Mouse (Mus musculus) T-helper 17 cell (primary cell): ENCODE results near the gene Barhl1.

Experiments used
- in situ Hi-C, 2 experiments: fragments of 300-600 bp; cut with MboI, MseI; formaldehyde crosslinking; loops; 1 replicate in 1 of 2; 2 replicates in 1 of 2; pipeline ENCODE4 v1.15.1; 2025; ENCODE audit warnings: high pct_unique_total_duplicates in 2 of 2

The Barhl1 gene

DNA sequence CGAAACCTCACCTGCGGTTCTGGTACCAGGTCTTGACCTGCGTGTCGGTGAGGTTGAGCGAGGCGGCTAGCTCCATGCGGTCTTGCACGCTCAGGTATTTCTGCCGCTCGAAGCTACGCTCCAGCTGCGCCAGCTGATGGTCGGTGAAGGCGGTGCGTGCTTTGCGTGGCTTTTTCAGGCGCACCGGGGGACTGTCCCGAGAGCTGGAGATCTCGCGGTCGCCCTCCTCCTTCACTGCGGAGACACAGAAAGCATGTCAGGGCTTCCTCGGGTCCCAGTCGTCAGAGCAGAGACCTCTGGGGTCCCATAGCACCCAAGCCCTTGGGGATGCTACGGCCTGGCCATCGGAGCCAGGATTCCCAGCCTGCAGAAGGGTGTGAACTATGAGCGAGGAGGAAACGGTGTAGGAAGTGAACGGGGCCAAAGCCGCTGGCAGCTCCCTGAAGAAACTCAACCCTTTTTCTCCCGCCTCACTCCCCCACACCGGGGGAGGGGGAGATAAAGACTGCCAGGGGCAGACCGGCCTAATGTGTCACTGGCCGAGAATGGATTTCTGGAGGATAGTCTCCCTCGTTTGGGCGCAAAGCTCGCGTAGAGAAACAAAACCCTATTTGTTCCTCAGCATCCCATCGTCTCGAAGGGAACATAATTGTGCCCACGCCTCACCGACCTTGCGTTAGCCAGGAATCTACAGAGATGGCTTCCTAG lies 5.0 kb downstream of the Barhl1 start:
- in situ Hi-C loops, result no loop called here

DNA sequence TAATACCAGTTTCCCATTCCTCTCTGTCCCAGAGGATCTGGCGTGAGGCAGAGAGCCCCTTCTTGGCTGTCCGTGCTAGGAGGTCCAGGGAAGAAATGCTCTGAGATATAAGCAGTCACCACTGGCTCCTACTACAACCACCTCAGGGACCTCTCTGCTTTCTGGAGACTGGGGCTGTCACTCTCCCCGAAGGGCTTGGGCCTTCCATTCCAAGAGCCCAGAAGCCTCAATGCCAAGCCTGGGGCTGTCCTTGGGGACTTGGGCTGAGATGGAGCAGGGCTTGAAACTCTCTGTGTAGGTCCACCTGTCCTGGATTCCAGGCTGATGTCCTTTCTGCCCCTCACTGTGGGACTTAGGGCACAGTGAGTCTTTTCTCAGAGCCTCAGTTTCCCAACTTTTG lies 5.6 kb downstream of the Barhl1 start:
- in situ Hi-C loops, result no loop called here

DNA sequence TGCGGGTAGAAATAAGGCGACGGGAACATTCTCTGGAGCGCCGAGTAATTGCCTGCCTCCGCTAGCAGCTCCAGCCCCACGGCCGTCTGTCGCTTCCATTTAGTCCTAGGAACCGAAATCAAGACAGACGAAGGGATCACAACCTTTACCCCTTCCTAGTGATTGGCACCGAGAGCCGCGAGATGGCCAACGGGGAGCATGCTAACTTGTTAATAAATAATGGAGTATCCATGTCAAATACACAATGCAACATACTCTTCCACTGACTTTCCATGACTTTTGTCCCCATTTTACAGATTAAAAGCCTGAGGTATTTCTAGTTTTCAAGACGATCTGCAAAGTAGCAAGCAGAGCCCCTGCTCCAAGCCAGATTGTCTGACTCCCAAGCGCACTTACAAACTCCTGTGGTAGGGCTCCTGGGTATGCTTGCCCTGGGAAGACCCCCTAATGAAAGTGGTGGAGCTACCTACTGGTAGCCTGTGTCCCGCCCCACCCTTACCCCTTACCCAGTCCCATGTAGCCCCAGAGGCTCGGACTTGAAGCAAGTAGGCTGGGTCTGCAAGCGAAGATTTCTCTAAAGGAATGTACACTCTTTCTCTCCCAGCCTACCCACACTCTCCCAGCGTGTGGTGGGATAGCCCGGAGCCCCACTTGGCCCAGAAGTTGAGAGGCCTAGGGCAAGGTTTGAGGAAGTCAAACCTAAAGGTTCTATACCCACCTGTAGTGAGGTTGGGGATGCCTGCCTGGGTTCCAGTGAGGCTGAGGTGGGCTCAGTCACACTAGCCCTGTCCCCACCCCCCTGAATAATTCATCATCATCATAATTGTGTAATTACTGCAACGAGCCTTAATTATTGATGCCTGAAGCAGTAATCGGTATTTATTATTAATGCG lies 6.4 kb downstream of the Barhl1 start:
- in situ Hi-C loops, result loop anchor here in 1 of 2 experiments (5.0 kb wide), 1 partner anchor 137 kb away; no protein-coding TSS in a partner anchor

DNA sequence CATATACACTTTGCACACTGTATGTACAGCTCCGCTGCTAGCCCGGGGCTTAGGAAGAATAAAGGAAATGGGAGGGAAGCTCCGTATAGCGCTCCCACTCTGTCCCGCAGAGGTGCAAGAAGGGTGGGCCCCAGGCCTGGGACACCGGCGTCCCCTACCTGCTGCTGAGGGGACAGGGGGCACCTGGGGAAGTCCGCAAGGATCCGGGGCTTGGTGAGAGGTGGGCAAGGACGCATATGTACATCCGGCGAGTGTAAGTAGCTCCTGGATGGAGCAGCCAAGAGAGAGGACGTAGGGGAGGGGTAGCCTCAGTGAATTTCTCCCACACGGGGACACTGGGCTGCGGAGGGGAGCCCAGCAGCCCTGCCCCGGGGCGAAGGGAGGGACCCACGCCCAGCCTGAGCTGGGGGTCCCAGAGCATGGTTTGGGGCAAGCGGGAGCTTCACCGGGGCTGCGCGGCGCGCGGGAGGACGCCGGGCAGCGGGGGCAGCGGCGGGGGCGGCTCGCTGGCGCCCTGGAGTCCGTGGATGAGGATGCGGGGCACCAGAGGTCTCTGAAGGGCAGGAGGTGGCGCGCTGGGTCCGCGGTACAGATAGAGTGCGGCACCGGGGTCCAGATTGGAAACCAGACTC lies 7.2 kb downstream of the Barhl1 start:
- in situ Hi-C loops, result loop anchor here in 1 of 2 experiments (5.0 kb wide), 1 partner anchor 138 kb away; no protein-coding TSS in a partner anchor

DNA sequence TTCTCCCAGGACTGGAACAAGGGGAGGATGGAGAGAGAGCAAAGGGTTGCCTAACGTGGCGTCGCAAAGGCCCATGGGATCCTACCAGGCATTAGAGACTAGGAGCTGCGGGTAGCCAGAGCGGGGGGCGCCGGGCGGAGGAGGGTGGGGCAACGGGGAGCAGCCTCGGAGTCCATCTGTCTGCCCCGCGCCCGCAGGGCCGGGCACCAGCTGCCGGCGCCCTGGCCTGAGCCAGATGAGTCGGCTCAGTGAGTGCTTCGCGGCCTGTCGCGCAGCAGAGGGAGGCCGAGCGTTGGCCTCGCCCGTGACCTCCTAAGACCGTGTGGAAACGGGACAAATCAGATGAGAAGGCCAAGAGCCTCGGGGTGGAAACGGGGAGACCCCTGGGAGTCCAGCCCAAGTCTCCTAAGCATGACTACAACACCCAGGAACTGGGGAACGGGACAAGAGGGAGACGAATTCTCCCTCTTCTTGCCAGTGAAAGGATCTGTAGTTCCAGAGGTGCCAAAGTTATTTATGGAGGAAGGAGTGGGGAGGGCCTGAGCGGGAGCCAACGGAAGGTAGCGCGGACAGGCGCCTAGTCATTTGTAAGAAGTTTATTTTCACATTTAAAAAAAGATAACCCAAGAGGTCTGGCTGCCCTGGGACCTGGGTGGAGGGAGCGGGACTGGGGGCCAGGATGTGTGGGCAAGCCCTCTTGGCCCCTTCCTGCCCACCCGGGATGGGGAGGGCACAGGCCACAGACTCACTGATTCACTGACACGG lies 7.9 kb downstream of the Barhl1 start:
- in situ Hi-C loops, result loop anchor here in 1 of 2 experiments (5.0 kb wide), 1 partner anchor 139 kb away; no protein-coding TSS in a partner anchor

DNA sequence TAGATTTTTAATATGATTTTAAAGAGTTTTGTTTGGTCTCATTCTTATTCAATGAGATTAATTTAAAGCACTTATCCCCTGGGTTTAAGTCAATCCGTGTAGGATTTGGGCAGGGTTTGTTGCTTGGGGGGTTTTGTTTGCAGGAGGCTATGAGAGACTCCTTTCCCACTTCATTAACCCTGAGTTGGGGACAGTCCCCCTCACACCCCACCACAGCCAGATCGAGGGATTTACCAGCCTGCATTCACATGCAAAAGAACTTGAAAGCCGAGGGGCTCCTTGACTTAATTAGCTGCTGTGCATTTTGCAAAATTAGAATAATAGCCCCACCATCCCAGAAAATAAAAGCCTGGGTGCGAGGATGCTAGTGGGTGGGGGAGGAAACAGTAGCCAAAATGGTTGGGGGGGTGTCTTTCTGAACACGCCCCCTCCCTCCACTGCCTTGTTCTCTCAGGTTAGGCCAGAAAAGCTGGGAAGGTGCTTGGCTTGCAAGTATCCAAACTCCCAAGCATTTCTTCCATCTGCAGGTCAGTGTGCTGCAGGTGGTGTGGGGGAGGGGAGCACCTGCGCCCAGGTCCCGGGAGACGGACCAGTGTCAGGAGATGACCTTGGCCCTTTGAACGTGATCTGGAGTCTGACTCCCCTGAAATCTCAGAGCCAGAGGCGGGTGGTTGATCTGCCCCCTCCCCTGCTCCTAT lies 8.6 kb downstream of the Barhl1 start:
- in situ Hi-C loops, result loop anchor here in 1 of 2 experiments (5.0 kb wide), 1 partner anchor 139 kb away; no protein-coding TSS in a partner anchor

DNA sequence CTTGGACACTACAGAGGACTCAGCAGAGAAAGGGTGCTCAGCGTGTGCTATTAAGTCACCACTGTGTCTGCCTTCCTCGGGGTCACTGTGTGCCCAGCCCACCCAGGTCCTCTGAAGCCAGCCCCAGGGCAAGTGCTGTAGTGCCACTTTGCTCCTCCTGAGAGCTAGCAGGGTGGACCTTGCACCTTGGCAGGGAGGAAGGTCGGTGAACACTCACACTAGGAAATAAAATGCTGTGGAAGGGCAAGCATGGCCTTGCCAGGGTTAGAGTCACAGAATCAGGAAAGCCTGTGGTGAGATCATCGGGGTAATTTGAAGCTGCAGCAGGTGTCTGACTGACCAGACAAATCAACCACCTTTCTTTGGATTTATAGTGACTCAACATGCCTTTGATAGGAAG lies 10.9 kb downstream of the Barhl1 start:
- in situ Hi-C loops, result loop anchor here in 1 of 2 experiments (5.0 kb wide), 1 partner anchor 142 kb away; no protein-coding TSS in a partner anchor

DNA sequence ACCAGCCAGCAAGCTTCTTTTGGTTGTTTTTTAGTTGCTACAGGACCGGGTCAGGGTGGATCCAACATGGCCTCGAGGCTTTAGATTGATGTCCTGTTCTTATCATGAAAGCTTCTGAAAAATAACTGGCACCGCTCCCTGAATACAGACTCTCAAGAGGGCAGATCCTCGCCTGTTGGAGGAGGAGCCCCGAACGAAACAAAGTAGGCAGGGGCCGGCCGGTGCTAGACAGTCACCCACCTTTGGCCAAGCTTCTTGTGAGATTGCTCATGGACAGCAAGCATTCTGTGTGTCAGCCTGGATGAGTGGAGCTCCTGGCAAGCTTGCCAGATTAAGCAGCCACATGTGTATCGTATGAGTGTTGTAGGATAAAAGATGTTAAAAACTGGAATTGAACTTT lies 11.7 kb downstream of the Barhl1 start:
- in situ Hi-C loops, result loop anchor here in 1 of 2 experiments (5.0 kb wide), 1 partner anchor 143 kb away; no protein-coding TSS in a partner anchor

DNA sequence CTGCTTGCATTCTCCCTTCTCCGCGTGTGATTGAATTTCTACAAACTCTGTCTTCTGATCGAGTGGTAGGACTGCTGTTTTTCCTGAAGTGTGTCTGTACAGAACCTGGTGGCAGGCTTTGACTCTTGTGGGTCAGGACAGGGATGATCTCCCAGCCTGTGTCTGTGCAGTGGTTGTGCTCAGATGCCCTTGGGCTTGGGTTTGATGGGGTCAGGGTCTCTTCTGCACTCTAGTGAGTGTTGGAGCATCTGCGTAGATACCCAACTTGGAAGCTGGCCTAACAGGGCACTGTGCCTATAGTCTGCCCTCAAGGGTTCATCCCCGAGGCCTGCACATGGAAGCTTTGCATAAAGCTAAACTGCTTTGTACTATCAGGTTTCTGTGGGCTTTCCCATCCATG lies 12.6 kb downstream of the Barhl1 start:
- in situ Hi-C loops, result no loop called here

DNA sequence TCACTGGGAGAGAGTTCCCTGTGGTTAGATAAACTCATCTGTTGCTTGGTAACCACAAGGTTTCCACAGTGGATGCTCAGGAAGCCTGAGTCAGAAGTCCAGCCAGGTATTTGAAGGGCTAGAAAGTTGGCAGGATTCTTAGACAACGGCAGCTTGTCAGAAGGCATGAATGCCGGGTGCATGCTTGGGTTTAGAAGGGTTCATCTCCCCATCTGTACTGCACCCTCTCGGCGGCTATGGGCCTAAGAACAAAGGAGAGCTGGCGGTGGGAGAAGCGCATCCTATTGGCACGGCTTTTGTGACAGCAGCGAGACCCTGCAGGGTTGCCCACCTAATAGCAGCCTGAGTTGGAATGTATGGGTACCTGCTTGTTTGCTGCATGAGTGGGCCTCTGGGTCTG lies 14.2 kb downstream of the Barhl1 start:
- in situ Hi-C loops, result no loop called here

DNA sequence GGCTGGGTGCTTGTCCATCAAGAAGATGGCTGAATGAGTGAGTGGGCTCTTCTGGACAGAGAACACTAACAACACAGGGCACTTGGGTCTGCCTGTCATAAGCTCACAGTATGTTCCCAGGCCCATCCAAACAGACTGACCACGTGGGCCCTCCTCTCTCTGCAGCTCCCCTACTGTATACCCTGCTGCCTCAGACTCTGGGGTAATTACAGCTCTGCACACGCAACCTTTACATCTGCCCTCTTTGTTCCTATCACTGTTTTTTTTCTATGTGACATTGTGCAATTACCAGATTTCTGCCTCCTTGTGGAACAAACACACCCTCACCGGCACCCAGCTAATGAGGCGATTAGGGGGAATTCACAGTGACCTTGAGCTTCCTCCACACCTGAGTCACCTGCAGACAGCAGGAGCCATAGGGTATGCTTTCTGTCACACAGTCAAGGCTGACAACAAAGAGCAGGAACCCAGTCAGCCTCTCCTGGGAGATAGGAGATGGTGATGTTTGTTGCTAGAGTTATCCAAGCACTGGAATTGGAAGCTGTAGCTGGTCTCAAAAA lies 19.0 kb downstream of the Barhl1 start:
- in situ Hi-C loops, result no loop called here

DNA sequence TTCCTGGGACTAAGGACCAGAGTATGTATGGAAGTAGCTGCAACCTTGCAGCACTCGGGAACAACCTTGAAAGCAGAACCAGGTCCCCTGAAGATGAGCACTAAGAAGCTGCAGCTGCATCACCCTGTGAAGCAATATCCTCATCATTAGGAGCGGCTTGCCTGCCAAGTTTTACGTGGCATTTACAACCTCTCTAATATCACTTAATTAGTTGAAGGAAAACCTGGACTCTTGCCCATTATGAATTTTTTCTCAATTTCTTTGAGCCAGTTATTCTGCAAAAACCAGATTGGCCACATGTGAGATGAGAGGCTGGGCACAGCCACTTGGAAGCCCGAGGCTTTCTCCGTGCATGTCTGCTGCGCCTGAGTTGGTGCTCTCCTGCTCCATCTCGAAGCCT lies 20.6 kb downstream of the Barhl1 start:
- in situ Hi-C loops, result no loop called here

DNA sequence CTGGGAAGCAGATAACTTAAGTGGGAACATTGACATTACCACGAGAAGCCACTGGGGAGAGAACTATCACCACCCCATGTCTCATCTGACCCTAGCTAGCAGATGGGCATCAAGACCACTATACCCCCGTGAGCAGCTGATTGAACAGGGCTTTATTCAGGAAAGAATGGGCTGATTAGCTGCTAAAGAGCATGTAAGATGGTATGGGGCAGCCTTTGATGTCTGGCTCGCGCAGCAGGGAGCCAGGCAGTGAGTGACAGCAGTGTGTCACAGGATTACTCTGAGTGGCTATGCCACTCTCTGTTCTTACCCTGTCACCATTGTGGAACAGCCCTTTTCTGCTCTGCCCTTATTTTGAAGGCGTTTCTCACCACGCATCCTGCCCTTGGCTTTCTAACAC lies 22.9 kb downstream of the Barhl1 start:
- in situ Hi-C loops, result no loop called here

DNA sequence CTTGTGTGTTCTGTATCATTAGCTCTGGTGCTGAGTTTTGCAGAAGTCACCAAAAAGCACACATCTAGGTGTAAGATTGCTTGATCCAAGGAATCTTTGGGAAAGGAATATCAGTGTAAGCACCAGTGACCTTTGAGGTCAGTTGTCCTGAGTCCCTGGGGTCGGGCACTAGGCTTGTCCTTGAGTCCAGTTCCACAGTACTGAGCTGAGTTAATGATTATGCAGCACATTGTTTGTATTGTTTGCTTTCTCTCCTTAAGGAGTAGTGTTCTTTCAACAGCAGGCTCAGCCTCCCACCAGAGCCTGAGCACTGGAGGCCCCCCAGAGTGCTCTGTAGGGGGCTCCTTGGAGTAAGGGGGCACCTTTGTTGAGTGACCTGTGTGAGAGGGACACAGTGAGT lies 23.7 kb downstream of the Barhl1 start:
- in situ Hi-C loops, result no loop called here

DNA sequence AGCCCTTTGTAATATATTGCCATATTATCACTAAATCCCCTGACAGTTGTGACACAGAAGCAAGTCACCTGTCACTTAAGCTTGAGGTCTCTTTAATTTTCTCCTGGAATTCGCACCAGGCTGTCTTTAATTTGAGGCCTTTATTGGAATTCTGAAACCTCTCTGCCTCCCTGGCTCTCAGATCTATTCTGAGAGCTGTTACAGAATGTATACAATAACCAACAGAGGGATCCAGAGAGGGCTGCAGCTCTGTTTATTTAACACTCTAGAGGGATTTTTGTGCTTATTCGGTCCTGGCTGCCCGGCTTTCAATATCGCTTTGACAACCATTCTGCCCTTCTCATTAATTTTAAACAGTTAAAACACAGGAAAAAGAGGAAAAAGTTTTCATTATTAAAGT lies 31.6 kb downstream of the Barhl1 start:
- in situ Hi-C loops, result no loop called here

DNA sequence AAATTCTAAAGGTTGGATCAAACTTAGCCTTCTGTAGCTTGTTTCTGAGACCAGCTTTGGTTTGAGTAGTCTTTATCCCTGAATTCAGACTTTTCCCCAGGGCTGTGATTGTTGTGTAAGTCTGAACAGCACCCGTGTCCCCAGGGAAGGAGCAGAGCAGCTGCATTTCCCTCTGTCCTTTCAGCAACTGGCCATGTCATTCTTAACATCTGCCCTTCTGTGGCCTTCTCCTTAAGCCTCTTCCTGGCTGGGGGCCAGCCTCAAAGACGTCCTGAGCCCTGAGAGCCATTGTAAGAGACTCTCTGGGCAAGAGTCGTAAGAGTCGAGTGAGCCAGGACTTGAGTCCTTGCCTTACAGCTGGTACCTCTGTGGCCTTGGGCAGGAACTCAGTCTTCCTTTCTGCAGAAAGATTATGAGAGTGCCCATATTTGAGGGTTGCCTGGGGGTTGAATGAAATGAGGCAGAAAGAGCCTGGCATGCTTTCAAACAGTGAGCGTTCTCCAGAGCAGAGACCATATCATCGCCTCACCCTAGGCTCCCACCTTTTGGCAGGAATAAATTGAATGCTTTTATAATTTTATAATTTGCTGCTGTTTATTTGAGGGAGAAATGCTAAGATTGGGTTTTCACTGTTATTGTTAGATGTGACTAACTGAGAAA lies 33.5 kb downstream of the Barhl1 start:
- in situ Hi-C loops, result no loop called here

DNA sequence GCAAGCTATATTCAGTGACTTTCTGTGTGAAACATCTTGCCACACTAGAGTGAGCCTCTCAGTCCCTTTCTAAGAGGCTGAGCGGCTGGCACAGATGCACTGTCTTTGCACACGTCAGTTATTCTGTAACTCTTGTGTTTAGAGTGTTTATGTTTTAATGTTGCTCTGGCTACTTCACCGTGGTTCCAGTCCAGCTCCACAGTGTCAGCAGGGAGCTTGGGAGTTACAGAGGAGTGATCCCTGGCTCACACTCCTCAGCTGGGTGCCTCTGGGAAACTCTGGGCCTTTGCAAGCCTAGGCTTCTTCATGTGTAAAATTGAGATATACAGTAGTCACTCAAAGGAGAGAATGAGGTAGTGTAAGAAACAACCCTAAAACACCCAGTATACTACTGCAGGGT lies 34.4 kb downstream of the Barhl1 start:
- in situ Hi-C loops, result no loop called here

DNA sequence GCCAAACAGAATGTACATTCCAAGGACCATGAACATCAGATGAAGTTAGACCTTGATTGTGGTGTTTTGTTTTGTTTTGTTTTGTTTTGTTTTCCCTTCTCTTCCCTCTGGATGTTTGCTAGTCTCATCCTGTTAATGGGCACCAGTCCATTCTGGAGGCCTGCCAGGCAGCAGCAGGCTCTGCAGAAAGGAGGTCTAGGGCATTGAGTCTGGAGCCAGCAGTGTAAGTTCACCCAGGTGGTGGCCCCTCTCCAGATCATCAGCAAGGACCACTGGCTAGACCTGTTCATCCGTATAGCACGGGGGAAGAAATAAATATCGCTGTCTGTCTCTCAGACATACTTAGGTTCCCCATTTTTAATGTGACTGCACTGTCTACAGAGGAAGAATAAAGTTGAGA lies 35.2 kb downstream of the Barhl1 start:
- in situ Hi-C loops, result no loop called here

DNA sequence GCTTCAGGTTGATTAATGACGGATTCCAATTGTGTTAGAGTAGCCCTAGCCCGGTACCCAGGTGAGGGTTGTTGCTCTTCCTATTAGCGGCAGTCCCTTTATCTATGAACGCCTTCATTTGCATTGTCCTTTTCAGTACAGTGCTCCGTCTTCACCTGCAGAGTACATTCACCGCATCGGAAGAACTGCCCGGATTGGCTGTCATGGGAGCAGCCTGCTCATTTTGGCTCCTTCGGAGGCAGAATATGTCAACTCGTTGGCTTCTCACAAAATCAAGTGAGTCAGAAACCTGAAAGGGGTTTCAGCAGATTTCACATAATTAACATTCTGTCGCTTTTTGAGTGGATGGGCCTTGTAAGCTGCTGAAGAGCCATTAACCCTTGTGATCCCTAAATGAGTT lies 40.9 kb downstream of the Barhl1 start:
- in situ Hi-C loops, result no loop called here

DNA sequence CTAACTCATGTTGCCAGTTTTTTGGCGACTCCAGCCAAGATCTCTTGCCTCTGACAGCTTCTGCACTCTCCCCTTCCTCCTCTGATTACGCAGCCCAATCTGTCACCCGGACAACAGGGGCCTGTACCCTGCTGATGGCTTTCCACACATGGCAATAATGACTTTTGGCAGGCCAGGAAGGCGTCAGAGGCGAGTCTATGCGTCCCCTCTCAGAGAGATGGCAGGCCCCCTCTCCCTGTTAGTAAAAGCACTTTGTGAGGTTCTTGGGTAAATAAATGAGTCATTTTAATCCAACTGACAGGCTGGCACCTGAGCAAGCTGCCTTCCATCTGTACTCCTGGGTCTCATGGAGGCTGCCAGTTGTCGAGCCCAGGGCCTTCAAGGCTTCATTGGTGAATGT lies 49.0 kb downstream of the Barhl1 start:
- in situ Hi-C loops, result loop anchor here in 1 of 2 experiments (10.0 kb wide), 1 partner anchor 1137 kb away; no protein-coding TSS in a partner anchor
